Mouse (Mus musculus) kidney, embryonic 14.5 days (tissue): ENCODE measurements around the gene Hmcn2. TPM values are rescaled to one million over a fixed set of nuclear protein-coding genes. Genes with fewer than 3 reads are reported as not detected.

Experiments used
- ATAC-seq: fragments of 200-750 bp; cut with Nextera tagmentation; 2 replicates; pipeline ENCODE4 v1.8.0; 2017; ENCODE audit warnings: moderate number of reproducible peaks, mild to moderate bottlenecking, moderate TSS enrichment, moderate library complexity; ENCODE audit not compliant: low FRiP score, low TSS enrichment
- H3K27ac ChIP-seq: fragments of 300-500 bp; sonication (generic); 2 replicates; pipeline ENCODE4 v1.5.1; 2014; ENCODE audit warnings: low read depth, mild to moderate bottlenecking, low read length, moderate library complexity, mixed read lengths
- H3K27me3 ChIP-seq: fragments of 300-500 bp; sonication (generic); 2 replicates; pipeline ENCODE4 v1.6.1; 2014; ENCODE audit warnings: mild to moderate bottlenecking, low read length; ENCODE audit not compliant: control insufficient read depth, insufficient read depth
- H3K36me3 ChIP-seq: fragments of 300-500 bp; sonication (generic); 2 replicates; pipeline ENCODE4 v1.6.1; 2014; ENCODE audit warnings: low read length, mixed read lengths; ENCODE audit not compliant: control insufficient read depth, insufficient read depth
- H3K4me1 ChIP-seq: fragments of 300-500 bp; sonication (generic); 2 replicates; pipeline ENCODE4 v1.6.1; 2014; ENCODE audit warnings: low read length, mixed read lengths; ENCODE audit not compliant: control insufficient read depth, insufficient read depth
- H3K4me2 ChIP-seq: fragments of 300-500 bp; sonication (generic); replicated peaks from 2 replicates; pipeline ENCODE4 v1.6.1; 2014; ENCODE audit warnings: low read depth, mild to moderate bottlenecking, low read length
- H3K4me3 ChIP-seq: fragments of 300-500 bp; sonication (generic); 2 replicates; pipeline ENCODE4 v1.5.1; 2014; ENCODE audit warnings: mild to moderate bottlenecking, low read length
- H3K9ac ChIP-seq: fragments of 300-500 bp; sonication (generic); 2 replicates; pipeline ENCODE4 v1.6.1; 2014; ENCODE audit warnings: low read depth, mild to moderate bottlenecking, low read length, moderate library complexity
- H3K9me3 ChIP-seq: fragments of 300-500 bp; sonication (generic); 2 replicates; pipeline ENCODE4 v1.6.1; 2016; ENCODE audit warnings: low read length; ENCODE audit not compliant: control insufficient read depth
- WGBS: fragments of 180-500 bp; shearing (Covaris S2); extraction: QIAGEN DNeasy Blood & Tissue Kit; methylation state at CpG from one replicate; pipeline ENCODE4 v1.1.7; 2014; 5-methylcytosine and 5-hydroxymethylcytosine counted together
- polyA plus RNA-seq: library from polyadenylated mRNA; unstranded; fragments of >200 nt; fragmentation: Nextera tagmentation; extraction: Ambion mirVana; gene quantifications from 2 replicates; pipeline ENCODE4 v1.2.1, GENCODE M21; 2014

Hmcn2 gene
- polyA plus RNA-seq, 1 experiment from 2014 or later: not detected

DNA sequence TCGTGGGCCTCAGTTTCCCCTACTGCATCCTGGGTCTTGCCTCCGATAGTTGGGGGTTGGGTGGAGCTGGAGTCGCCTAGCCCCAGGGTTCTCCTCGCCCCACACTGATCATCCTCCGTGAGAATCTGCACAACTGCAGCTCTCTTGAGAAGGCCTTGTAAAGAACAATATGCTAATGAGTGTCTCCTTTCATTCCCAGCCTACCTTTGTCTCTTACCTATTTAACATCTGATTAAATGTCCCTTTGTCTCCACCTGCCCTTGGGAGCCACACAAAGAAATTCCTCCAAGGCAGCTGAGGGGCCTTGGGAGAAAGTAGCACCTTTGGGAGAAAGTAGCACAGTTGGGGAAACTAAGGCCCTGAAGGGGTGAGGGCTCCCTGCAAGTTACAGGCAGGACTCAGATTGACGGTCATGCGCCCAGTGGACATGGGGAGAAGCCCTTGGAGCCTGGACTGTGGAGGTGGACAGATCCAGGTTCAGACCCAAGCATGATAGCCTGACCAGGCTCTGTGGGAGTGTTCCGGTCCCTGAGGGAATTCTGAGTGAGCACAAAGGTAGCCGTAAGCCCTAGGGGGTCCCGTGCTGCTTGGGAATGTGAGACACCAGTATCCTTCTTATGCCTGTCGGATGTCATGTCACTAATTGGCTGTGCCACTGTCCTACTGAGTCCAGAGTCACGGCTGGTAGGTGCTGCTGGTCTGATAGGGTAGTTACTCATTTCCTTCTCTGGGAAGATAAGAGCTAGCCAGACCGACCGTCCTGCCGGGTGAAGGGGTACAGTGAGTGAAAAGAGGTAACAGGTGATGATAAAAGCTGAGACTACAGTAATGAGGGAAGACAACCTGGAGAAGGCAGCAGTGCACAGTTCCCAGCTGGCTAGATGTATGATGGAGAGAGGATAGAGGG is 188.7 kb downstream of the Hmcn2 start:
- no peak overlapping the region for H3K4me3 ChIP-seq
- no peak for ATAC-seq
- peaks cover 13% of the 10 kb centered on the region; the same call in 1 of the 2 replicates for H3K4me1 ChIP-seq
- no peaks in the 10 kb centered on the region for H3K9me3 ChIP-seq
- peaks cover 10% of the 10 kb centered on the region; the same call in 1 of the 2 replicates for H3K27me3 ChIP-seq
- no peaks in the 10 kb centered on the region for H3K36me3 ChIP-seq
- H3K27ac ChIP-seq: no peak overlapping the region
- no peak overlapping the region for H3K4me2 ChIP-seq
- WGBS: 56% methylated on average over 15 of the region's 15 CpGs
- no peak overlapping the region for H3K9ac ChIP-seq

DNA sequence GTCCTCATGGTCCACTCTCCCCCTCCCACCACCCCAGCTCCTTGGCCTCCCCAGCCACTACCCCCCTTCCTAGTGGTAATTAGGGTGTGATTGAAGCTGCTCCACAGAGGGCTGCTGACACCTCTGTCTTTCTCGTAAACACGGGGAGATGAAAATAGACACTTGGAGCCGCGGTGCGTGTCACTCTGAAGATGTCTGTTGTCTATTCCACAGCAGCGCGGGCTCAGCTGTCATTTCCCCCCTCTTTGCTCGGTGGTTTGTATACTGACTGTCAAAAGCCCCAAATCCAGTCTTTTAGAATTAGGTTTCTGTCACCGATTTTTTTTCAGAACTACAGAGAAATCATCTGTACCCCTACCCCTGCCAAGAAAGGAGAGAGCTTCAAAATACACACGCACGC is 191.3 kb downstream of the Hmcn2 start:
- Histone ChIP-seq H3K9me3 (no peaks in the 10 kb centered on the region), H3K4me1 (peaks cover 5% of the 10 kb centered on the region; the same call in 1 of the 2 replicates), H3K27me3 (peaks cover 3% of the 10 kb centered on the region; the same call in 1 of the 2 replicates), H3K9ac (no peak overlapping the region), H3K36me3 (no peaks in the 10 kb centered on the region), H3K4me3 (no peak overlapping the region), H3K4me2 (no peak overlapping the region), H3K27ac (no peak overlapping the region)
- 25% methylated on average over 11 of the region's 11 CpGs for WGBS
- ATAC-seq: no peak

DNA sequence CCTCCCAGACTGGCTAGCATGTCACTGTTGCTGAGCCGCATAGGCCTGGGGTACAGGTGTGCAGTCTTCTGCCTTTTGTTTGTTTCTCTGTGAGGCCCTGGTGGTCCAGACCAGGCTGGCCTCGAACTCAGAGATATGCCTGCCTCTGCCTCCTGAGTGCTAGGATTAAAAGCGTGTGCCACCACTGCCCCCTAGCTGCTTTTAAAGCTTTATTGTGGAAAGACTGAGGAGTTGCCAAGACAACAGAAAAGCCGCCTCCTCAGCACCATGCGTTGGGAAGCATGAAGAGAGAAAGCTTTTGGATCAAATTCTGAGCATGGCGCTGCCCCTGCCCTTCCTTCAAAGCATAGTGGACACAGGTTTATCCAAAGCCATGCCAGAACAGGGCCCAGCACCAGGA is 194.6 kb downstream of the Hmcn2 start:
- WGBS: 94% methylated on average over 6 of the region's 6 CpGs
- Histone ChIP-seq H3K36me3 (no peaks in the 10 kb centered on the region), H3K27me3 (no peaks in the 10 kb centered on the region), H3K4me1 (peaks cover 3% of the 10 kb centered on the region; the same call in 1 of the 2 replicates), H3K27ac (no peak overlapping the region), H3K4me2 (no peak overlapping the region), H3K4me3 (no peak overlapping the region), H3K9ac (no peak overlapping the region), H3K9me3 (no peaks in the 10 kb centered on the region)
- no peak for ATAC-seq

Other genes starting within 250 kb of the Hmcn2 start
- 12.2 and 24.1 TPM in 2 replicates for gene Fnbp1, start 172.4 kb upstream of the Hmcn2 start, polyA plus RNA-seq
- 26.6 and 27.5 TPM in 2 replicates for gene Gpr107, start 162.1 kb upstream of the Hmcn2 start, polyA plus RNA-seq
- 34.5 and 57.0 TPM in 2 replicates for gene Ncs1, start 68.6 kb upstream of the Hmcn2 start, polyA plus RNA-seq
- gene Ass1, start 155.8 kb downstream of the Hmcn2 start, polyA plus RNA-seq: 13.8 and 20.3 TPM in 2 replicates